ENCODE assay signal across 10 mouse cellular contexts in the genomic region with DNA sequence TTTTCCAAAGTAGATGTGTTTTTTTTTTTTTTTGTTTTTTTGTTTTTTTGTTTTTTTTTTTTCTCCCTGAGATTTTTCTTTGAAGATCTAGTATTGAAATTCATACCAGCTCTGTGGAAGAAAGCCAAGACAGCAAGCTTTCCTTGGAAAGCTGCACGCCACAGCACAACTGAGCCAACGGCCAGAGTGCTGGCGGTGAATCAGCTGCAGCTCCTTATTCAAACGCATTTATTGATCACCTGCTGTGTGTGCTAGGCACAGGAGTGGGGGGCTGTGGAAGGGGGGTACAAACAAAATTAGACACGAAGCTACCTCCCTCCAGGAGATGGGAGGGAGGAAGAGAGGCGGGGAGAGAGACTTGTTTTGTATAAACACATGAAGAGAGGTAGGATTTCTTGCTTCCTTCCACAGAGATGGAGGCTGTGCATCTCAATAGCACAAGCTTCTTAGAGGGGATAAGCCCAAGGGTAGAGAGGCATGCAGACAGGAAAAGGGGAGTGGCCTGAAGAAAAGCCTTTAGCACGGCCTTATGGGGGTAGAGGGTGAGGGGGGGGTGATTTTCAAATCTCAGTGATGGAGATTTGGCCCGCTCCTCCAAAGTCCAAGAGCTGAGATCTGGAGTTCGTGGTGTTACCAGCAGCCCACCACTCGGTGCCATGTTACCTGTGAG.
DNase-seq lines count a peak whose midpoint lies in the region; ATAC-seq and TF ChIP-seq lines count a peak whose summit lies in the region.
"Had no signal": no experiment of that assay in that cellular context is flagged by ENCODE, and none has a peak within 500 bp of the region (broad histone marks: within the 10 kb centered on the region; RNA-seq: fewer than 3 reads in every experiment).

No protein-coding gene starts in this region.

- H3K4me2 ChIP-seq in hindbrain, embryonic 15.5 days, result peak overlapping the region; percentile 22; the same call in 1 of the 2 replicates
- 0 out of 2 replicates have a peak overlapping the region, but pooled peaks have one; percentile 12 for H3K4me2 ChIP-seq in midbrain, postnatal 0 days (ENCODE audit: low read depth, low read length, poor library complexity, severe bottlenecking)
- H3K4me2 ChIP-seq: embryonic facial prominence, embryonic 15.5 days had no signal

- no peak overlapping the region for H3K9ac ChIP-seq in hindbrain, embryonic 15.5 days
- H3K9ac ChIP-seq in midbrain, postnatal 0 days (replicated peaks; ENCODE audit: low read length, poor library complexity, severe bottlenecking), result no peak overlapping the region
- H3K9ac ChIP-seq: embryonic facial prominence, embryonic 15.5 days had no signal

- peak; percentile 78 to 84 for DNase-seq in cerebellum, postnatal 10 days
- DNase-seq in cerebellum, adult 18-20 months, result no peak
- DNase-seq in brain, adult 2 months (ENCODE audit: low read depth, low spot score), result peak; percentile 72
- DNase-seq in midbrain, postnatal 0 days (ENCODE audit: low spot score), result peak; percentile 80
- no peak for DNase-seq in ovary, postnatal 36 days (ENCODE audit: low spot score)
- no peak for DNase-seq in cerebellum, adult 9-11 months
- DNase-seq in embryo, embryonic 11 days, result no peak
- DNase-seq: adrenal gland, adult 8-10 months had no signal

- H3K27me3 ChIP-seq in hindbrain, embryonic 15.5 days, result no peaks in the 10 kb centered on the region
- no peaks in the 10 kb centered on the region for H3K27me3 ChIP-seq in midbrain, postnatal 0 days (ENCODE audit: insufficient read depth, low read length)
- H3K27me3 ChIP-seq: embryonic facial prominence, embryonic 15.5 days had no signal

- peak; percentile 76 for ATAC-seq in hindbrain, embryonic 15.5 days (ENCODE audit: low FRiP score, low read depth)
- ATAC-seq in midbrain, postnatal 0 days (ENCODE audit: low FRiP score), result peak; percentile 68

- no peak overlapping the region for H3K4me3 ChIP-seq in hindbrain, embryonic 15.5 days
- no peak overlapping the region for H3K4me3 ChIP-seq in midbrain, postnatal 0 days (ENCODE audit: low read depth, low read length)
- H3K4me3 ChIP-seq: embryonic facial prominence, embryonic 15.5 days had no signal

- no peaks in the 10 kb centered on the region for H3K9me3 ChIP-seq in hindbrain, embryonic 15.5 days
- no peaks in the 10 kb centered on the region for H3K9me3 ChIP-seq in midbrain, postnatal 0 days (ENCODE audit: low read length)
- H3K9me3 ChIP-seq: embryonic facial prominence, embryonic 15.5 days had no signal

- no peak for TF ChIP-seq CTCF in midbrain, postnatal 0 days (IDR thresholded peaks at IDR 0.05)

- WGBS in hindbrain, embryonic 15.5 days, result 34% methylated on average over 10 of the region's 10 CpGs
- WGBS in midbrain, postnatal 0 days, result 28% methylated on average over 10 of the region's 10 CpGs

- H3K27ac ChIP-seq in hindbrain, embryonic 15.5 days (replicated peaks), result peak overlapping the region; percentile 71
- H3K27ac ChIP-seq in midbrain, postnatal 0 days (ENCODE audit: low read depth, low read length), result peak overlapping the region; percentile 47
- H3K27ac ChIP-seq: embryonic facial prominence, embryonic 15.5 days had no signal

- H3K36me3 ChIP-seq in hindbrain, embryonic 15.5 days, result no peaks in the 10 kb centered on the region
- H3K36me3 ChIP-seq in midbrain, postnatal 0 days (ENCODE audit: insufficient read depth, low read length), result no peaks in the 10 kb centered on the region
- H3K36me3 ChIP-seq: embryonic facial prominence, embryonic 15.5 days had no signal

- peaks cover 9% of the 10 kb centered on the region for H3K4me1 ChIP-seq in hindbrain, embryonic 15.5 days (replicated peaks)
- no peaks in the 10 kb centered on the region for H3K4me1 ChIP-seq in midbrain, postnatal 0 days (ENCODE audit: insufficient read depth, low read length)

Comparison
In these comparisons a context has a peak if more than half of its experiments do, and no peak if none do; other contexts are left out.
1. DNase-seq: peak in cerebellum, postnatal 10 days (2 of 2), brain, adult 2 months (single experiment) and midbrain, postnatal 0 days (single experiment); none in cerebellum, adult 18-20 months (0 of 2), ovary, postnatal 36 days (single experiment), cerebellum, adult 9-11 months (single experiment) and embryo, embryonic 11 days (single experiment).